Mouse (Mus musculus) T-helper 1 cell (primary cell): ENCODE results near the gene Pigv.

Experiments used
- in situ Hi-C: fragments of 300-600 bp; cut with MboI, MseI; formaldehyde crosslinking; loops from one replicate; pipeline ENCODE4 v1.15.1; 2025; ENCODE audit warnings: high pct_unique_total_duplicates

Gene Pigv

GRCm38 (mm10) chr4:133671881-133672844, at the start of gene Pigv:
TSS of gene Pigv (minus strand) at chr4:133672647.
- in situ Hi-C loops, result no loop called here

GRCm38 (mm10) chr4:133719791-133720190, 47.3 kb upstream of the Pigv start:
- in situ Hi-C loops, result no loop called here

GRCm38 (mm10) chr4:133712755-133713154, 40.3 kb upstream of the Pigv start:
- in situ Hi-C loops, result no loop called here

- in situ Hi-C loops, result no loop called here
These were observed 39.0 kb upstream of the Pigv start for GRCm38 (mm10) chr4:133711307-133712076.

GRCm38 (mm10) chr4:133709395-133709794, 36.9 kb upstream of the Pigv start:
- in situ Hi-C loops, result no loop called here

GRCm38 (mm10) chr4:133707464-133707863, 35.0 kb upstream of the Pigv start:
- in situ Hi-C loops, result no loop called here

GRCm38 (mm10) chr4:133706956-133707355, 34.5 kb upstream of the Pigv start:
- in situ Hi-C loops, result no loop called here

GRCm38 (mm10) chr4:133705062-133705461, 32.6 kb upstream of the Pigv start:
- in situ Hi-C loops, result no loop called here

- in situ Hi-C loops, result no loop called here
These were observed 28.5 kb upstream of the Pigv start for GRCm38 (mm10) chr4:133700905-133701368.

- in situ Hi-C loops, result no loop called here
These were observed 22.9 kb upstream of the Pigv start for GRCm38 (mm10) chr4:133695363-133695762.

- in situ Hi-C loops, result no loop called here
These were observed 17.8 kb upstream of the Pigv start for GRCm38 (mm10) chr4:133690252-133690651.

- in situ Hi-C loops, result no loop called here
These were observed 16.1 kb upstream of the Pigv start for GRCm38 (mm10) chr4:133688417-133689067.

- in situ Hi-C loops, result no loop called here
These were observed 14.7 kb upstream of the Pigv start for GRCm38 (mm10) chr4:133687126-133687525.

GRCm38 (mm10) chr4:133686512-133686911, 14.1 kb upstream of the Pigv start:
- in situ Hi-C loops, result no loop called here

- in situ Hi-C loops, result no loop called here
These were observed 7.8 kb upstream of the Pigv start for GRCm38 (mm10) chr4:133680206-133680786.

- in situ Hi-C loops, result no loop called here
These were observed 7.2 kb upstream of the Pigv start for GRCm38 (mm10) chr4:133679629-133680028.

- in situ Hi-C loops, result no loop called here
These were observed 4.8 kb upstream of the Pigv start for GRCm38 (mm10) chr4:133677266-133677665.

GRCm38 (mm10) chr4:133676189-133676588, 3.7 kb upstream of the Pigv start:
- in situ Hi-C loops, result no loop called here

- in situ Hi-C loops, result no loop called here
These were observed 3.2 kb upstream of the Pigv start for GRCm38 (mm10) chr4:133675594-133676016.

GRCm38 (mm10) chr4:133674331-133674695, 1.9 kb upstream of the Pigv start:
- in situ Hi-C loops, result no loop called here

GRCm38 (mm10) chr4:133673666-133674330, 1.4 kb upstream of the Pigv start:
- in situ Hi-C loops, result no loop called here
